In the genomic region with DNA sequence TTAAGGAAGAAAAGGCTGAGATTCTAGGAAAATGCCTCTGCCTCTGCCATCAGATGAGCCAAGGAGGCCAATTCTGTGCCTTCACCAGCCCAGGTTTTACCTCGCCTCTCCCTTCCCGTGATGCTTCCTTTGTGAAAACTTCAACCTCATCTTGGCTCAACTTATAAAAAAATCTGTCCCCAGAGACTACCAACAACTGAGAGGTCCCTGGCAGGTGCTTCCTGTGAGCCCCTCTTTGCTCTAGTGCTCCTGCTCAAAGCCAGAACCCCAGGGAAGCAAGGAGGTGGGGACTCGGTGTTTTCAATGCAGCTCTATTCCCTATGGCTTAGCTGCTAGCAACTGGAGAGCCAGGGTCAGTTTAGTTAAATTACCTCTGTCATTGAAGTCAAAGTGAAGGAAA, we compare ENCODE assay signal across 21 mouse cellular contexts.
"Had no signal": no experiment of that assay in that cellular context is flagged by ENCODE, and none has a peak within 500 bp of the region (broad histone marks: within the 10 kb centered on the region; RNA-seq: fewer than 3 reads in every experiment).

No protein-coding gene starts in this region.

- H3K9me3 ChIP-seq: limb, embryonic 12.5 days; limb, embryonic 15.5 days; liver, embryonic 12.5 days; liver, embryonic 15.5 days had no signal

- H3K4me2 ChIP-seq: limb, embryonic 12.5 days; limb, embryonic 15.5 days; liver, embryonic 12.5 days; liver, embryonic 15.5 days; midbrain, embryonic 11.5 days had no signal

- H3K9ac ChIP-seq: limb, embryonic 12.5 days; limb, embryonic 15.5 days; liver, embryonic 12.5 days; liver, embryonic 15.5 days had no signal

- H3K4me1 ChIP-seq: limb, embryonic 15.5 days had no signal

- H3K4me3 ChIP-seq: limb, embryonic 12.5 days; limb, embryonic 15.5 days; liver, embryonic 12.5 days; liver, embryonic 15.5 days had no signal

- ATAC-seq: intestine, embryonic 16.5 days; liver, embryonic 12.5 days had no signal

- H3K27me3 ChIP-seq: limb, embryonic 12.5 days; limb, embryonic 15.5 days had no signal

- DNase-seq: kidney, adult 18-20 months; kidney, adult 9 months; kidney, postnatal 14 days; kidney, postnatal 4 days; lung, adult 2 months; lung, postnatal 14 days; lung, postnatal 4 days; midbrain, embryonic 14.5 days; right cerebral cortex, adult 18-20 months; right cerebral cortex, postnatal 14 days; right cerebral cortex, postnatal 4 days; thymus, adult 2 months; thymus, postnatal 14 days; thymus, postnatal 4 days had no signal

- H3K36me3 ChIP-seq: limb, embryonic 12.5 days; limb, embryonic 15.5 days; liver, embryonic 12.5 days; liver, embryonic 15.5 days had no signal

- H3K27ac ChIP-seq: limb, embryonic 12.5 days; limb, embryonic 15.5 days; liver, embryonic 12.5 days; liver, embryonic 15.5 days; stomach, postnatal 0 days had no signal
